Mouse (Mus musculus) c-Kit-positive CD71-negative TER-119-negative erythroid progenitor cells, embryonic 14.5 days (primary cell): Measurements from ENCODE around the gene Scin.

Experiments
- DNase-seq: peaks from one replicate; pipeline ENCODE4 v3.0.0-alpha.2; 2013; ENCODE audit warnings: low read depth

Gene Scin

DNA sequence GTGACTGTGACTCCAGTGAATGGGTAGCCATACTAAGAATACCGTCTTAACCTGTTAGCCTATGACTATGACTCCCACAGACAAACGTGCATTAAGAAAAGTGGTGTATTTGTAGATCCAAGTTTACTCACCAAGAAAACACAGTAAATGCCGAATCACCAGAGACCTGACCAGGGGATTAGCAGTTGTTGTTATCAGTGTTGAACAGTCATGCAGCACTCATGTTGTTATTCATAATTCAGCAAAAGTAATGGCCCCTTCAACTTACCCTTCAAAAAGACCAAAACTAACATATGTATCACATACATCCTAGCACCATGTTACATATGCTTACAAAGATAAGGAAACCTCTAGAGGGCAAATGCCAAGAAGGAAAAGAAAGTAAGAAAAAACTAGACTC lies 106.6 kb downstream of the Scin start:
- no peak for DNase-seq

GRCm38 (mm10) chr12:40023918-40024317 lies 110.1 kb downstream of the Scin start:
- no peak for DNase-seq

GRCm38 (mm10) chr12:40023014-40023642 lies 110.9 kb downstream of the Scin start:
- no peak for DNase-seq

DNA sequence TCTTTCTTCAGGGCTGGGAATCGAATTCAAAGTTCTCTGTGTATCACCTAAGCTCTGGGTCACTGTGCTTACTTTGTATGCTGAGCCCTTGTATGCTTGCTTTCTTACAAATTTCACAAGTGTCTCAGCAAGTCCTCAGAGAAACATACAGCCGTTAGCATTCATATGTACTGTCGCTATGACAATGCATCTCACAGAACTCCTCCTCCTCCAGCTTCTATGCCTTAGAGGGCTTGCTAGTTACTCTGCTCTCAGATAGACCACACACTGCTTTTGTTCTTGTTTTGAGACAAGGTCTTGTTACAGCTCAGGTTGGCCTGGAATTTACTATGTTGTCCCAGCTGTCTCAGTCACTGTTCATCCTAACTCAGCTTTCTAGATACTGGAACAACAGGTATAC lies 111.7 kb downstream of the Scin start:
- DNase-seq, result no peak

GRCm38 (mm10) chr12:40017955-40018505 lies 116.0 kb downstream of the Scin start:
- DNase-seq, result no peak

DNA sequence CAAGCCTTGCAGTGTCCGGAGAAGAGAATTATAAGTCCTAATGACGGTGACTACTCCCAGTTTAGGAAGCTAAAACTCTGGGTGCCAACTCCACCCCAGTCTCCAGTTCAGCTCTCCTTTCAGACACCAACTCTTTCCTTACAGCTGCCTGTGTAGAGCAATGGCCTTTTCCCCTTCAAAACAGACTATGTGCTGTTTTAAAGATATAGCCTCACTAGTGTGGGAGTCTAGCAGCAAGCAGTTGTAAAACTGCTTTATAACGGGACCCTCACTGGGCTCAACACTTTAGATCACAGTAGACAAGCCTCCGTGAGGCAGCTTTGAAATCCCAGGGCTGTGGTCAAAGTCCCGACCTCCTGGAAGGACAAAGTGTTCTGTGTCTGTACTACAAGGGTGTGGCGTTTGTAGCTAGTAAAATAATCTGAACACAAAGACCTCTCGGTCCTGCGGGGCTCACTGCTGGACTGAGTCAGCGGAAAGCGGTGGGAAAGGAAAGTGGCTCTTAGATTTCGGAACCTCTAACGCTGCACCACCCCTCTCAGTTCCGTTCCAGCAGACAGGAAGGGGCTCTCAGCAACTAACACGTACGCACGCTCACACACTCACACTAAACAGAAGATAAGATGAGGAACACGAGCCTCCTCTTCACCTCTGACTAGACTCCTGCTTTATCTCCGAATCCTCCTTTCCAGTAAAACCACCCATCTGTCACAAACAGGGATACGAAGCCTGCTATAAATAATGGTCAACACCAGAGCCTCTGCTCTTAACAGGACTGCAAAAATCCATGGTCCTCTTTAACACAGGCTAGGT lies 117.2 kb downstream of the Scin start:
- DNase-seq, result no peak

GRCm38 (mm10) chr12:40016068-40016467 lies 118.0 kb downstream of the Scin start:
- no peak for DNase-seq

DNA sequence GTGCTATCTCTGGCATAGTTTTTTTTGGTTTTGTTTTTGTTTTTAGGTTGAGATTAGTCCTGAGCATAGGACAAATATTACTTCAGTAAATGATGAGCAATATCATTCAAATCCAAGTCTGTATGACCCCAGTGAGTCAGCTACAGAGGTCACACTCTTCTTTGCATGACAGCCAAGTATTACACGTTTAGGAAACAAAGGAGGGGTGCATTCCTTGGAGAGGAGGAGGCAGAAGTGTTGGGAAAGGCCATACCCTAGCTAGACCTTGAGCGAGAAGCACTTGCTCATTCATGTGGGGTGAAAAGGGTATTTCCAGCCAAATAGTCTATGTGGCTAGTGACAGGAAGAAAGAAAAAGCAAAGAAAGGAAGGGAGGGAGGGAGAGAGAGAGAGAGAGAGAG lies 124.2 kb downstream of the Scin start:
- no peak for DNase-seq
